Comparison of ENCODE assay signal across 14 mouse cellular contexts in the genomic region with DNA sequence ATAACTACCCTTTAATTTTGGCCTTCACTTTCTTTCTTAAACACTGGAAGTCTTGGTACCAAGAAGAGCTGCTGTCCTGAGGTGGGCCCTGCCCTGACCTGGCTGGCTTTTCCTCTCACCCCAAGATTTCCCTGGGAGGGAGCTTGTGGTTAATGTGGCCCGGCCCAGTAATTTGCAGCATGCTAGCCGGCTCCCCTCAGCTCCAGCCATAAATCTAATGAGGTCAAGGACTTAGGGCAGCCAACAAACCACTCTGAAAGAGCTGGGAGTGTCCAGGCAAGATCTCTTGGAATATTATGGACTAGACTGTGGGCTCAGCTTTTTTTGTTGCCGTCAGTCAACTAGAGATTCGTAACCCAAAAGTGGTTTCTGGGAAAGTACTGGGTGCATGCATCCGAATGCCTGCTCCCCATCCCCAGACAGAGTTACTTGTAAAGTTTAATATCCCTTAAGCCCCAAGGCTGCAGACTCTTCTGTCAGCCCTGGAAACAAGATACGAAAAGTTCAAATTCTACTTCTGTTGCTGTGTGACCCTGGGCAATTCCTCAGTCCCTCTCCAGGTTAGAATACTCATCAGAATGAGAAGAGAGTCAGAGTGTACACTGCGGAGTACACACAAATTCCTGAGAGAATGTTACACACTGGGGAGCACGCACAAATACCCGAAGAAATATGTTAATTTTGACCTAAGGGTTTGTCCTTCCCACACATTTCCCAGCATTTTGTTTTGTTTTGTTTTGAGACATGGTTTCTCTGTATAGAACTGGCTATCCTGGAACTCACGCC.
DNase-seq lines count a peak whose midpoint lies in the region; ATAC-seq lines count a peak whose summit lies in the region.
"Had no signal": no experiment of that assay in that cellular context is flagged by ENCODE, and none has a peak within 500 bp of the region (broad histone marks: within the 10 kb centered on the region; RNA-seq: fewer than 3 reads in every experiment).

No protein-coding gene starts in this region.

- no peak overlapping the region for H3K4me2 ChIP-seq in hindbrain, embryonic 11.5 days (replicated peaks; ENCODE audit: low read depth, low read length)

- ATAC-seq in hindbrain, embryonic 11.5 days (ENCODE audit: low FRiP score): no peak

- H3K36me3 ChIP-seq in embryonic facial prominence, embryonic 10.5 days (replicated peaks): no peaks in the 10 kb centered on the region
- H3K36me3 ChIP-seq in hindbrain, embryonic 11.5 days (ENCODE audit: control insufficient read depth, insufficient read depth, low read length): no peaks in the 10 kb centered on the region

- no peaks in the 10 kb centered on the region for H3K27me3 ChIP-seq in embryonic facial prominence, embryonic 10.5 days (replicated peaks; ENCODE audit: low read depth, poor library complexity, severe bottlenecking)
- H3K27me3 ChIP-seq in hindbrain, embryonic 11.5 days (ENCODE audit: control insufficient read depth, insufficient read depth, low read length): no peaks in the 10 kb centered on the region

- H3K4me1 ChIP-seq in embryonic facial prominence, embryonic 10.5 days: peaks cover 22% of the 10 kb centered on the region
- peaks cover 2% of the 10 kb centered on the region; the same call in 1 of the 2 replicates for H3K4me1 ChIP-seq in hindbrain, embryonic 11.5 days (replicated peaks; ENCODE audit: control insufficient read depth, insufficient read depth, low read length)

- no peak overlapping the region for H3K9ac ChIP-seq in hindbrain, embryonic 11.5 days (ENCODE audit: low read depth, low read length)

- 80% methylated on average over 10 of the region's 10 CpGs for WGBS in embryonic facial prominence, embryonic 10.5 days
- 84% methylated on average over 10 of the region's 10 CpGs for WGBS in hindbrain, embryonic 11.5 days

- no peaks in the 10 kb centered on the region for H3K9me3 ChIP-seq in embryonic facial prominence, embryonic 10.5 days
- no peaks in the 10 kb centered on the region for H3K9me3 ChIP-seq in hindbrain, embryonic 11.5 days (ENCODE audit: control insufficient read depth, low read length)

- H3K4me3 ChIP-seq in embryonic facial prominence, embryonic 10.5 days: no peak overlapping the region
- no peak overlapping the region for H3K4me3 ChIP-seq in hindbrain, embryonic 11.5 days (ENCODE audit: low read depth, low read length)
- H3K4me3 ChIP-seq: megakaryocyte, embryonic 14.5 days had no signal

- peak overlapping the region; percentile 24; the same call in 1 of the 2 replicates for H3K27ac ChIP-seq in embryonic facial prominence, embryonic 10.5 days (replicated peaks)
- no peak overlapping the region for H3K27ac ChIP-seq in hindbrain, embryonic 11.5 days (ENCODE audit: low read depth, low read length)

- DNase-seq in 3T3-L1 (ENCODE audit: low read depth, low spot score): peak; percentile 77
- peak; percentile 16 for DNase-seq in ES-CJ7 (ENCODE audit: low read depth, low spot score)
- DNase-seq in embryonic facial prominence, embryonic 10.5 days (ENCODE audit: low spot score): no peak
- DNase-seq in kidney, postnatal 25 days: peak; percentile 31 to 55
- DNase-seq in layer of hippocampus, postnatal 10 days (ENCODE audit: low spot score in 2 of 2): no peak
- no peak for DNase-seq in layer of hippocampus, postnatal 14 days (ENCODE audit: low spot score in 2 of 2)
- no peak for DNase-seq in hindbrain, embryonic 11.5 days (ENCODE audit: low spot score)
- DNase-seq in frontal cortex, postnatal 25 days (ENCODE audit: low spot score in 2 of 2): no peak
- DNase-seq: cerebellum, adult 11 months; heart, postnatal 36 days; left cerebral cortex, postnatal 4 days; lung, adult 2 months; retina, postnatal 1 day had no signal

Comparison
In these comparisons a context has a peak if more than half of its experiments do, and no peak if none do; other contexts are left out.
1. DNase-seq: peak in 3T3-L1 (single experiment), ES-CJ7 (single experiment) and kidney, postnatal 25 days (2 of 2); none in embryonic facial prominence, embryonic 10.5 days (single experiment), layer of hippocampus, postnatal 10 days (0 of 2), layer of hippocampus, postnatal 14 days (0 of 2), hindbrain, embryonic 11.5 days (single experiment) and frontal cortex, postnatal 25 days (0 of 2).